Mouse (Mus musculus) C2C12 (cell line): ENCODE results near the gene Ptprf.

Source experiments
- CEBPB ChIP-seq: IDR thresholded peaks from one replicate; pipeline ENCODE4 v1.6.1; 2011; ENCODE audit warnings: low read depth, mild to moderate bottlenecking, control low read depth, moderate library complexity
- CTCF ChIP-seq: IDR thresholded peaks from one replicate; pipeline ENCODE4 v1.5.1; 2011; ENCODE audit not compliant: control insufficient read depth, insufficient read depth, insufficient read length
- FOSL1 ChIP-seq: IDR thresholded peaks from one replicate; pipeline ENCODE4 v1.8.0; 2011; ENCODE audit warnings: mild to moderate bottlenecking, low read length; ENCODE audit not compliant: poor library complexity, insufficient read depth, severe bottlenecking
- MAX ChIP-seq: IDR thresholded peaks from one replicate; pipeline ENCODE4 v1.6.1; 2011; ENCODE audit warnings: mild to moderate bottlenecking, control low read depth
- MYOD1 ChIP-seq: IDR thresholded peaks from one replicate; pipeline ENCODE4 v1.6.1; 2011; ENCODE audit warnings: low read depth; ENCODE audit not compliant: control insufficient read depth, insufficient read length

DNA sequence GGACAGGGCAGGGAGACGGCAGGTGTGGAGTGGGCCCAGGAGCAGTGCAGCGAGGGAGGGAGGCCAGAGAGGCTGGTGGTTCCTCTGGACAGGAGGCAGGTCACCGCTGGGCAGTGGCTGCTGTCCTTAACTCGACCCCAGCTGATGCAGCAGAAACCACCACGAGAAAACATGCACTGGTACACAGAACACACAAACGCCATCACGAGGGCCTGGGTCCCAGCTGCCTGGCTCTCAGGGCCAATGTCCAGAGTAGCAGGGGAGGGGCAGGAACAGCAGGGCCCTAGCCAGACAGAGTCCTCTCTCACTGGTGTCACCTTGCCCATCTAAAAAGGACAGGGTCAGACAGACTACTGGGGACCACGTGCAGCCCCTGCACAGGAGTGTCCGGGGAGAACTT, 70.4 kb downstream of the Ptprf start:
- TF ChIP-seq MYOD1 (no peak), CTCF (no peak), FOSL1 (no peak), CEBPB (no peak), MAX (no peak)
